Mouse (Mus musculus): ENCODE measurements around the gene Lsm7.
A peak's percentile ranks its signal among the peaks of the same experiment; 100 is the strongest.
"Not testable (repeated sequence)": the region's sequence is repeated elsewhere in the genome, so short reads cannot be mapped to it uniquely, and the experiment has no call there.

The Lsm7 gene

GRCm38 (mm10) chr10:80836949-80837379, 18.0 kb downstream of the Lsm7 start:
- no peak for DNase-seq (ENCODE audit: low spot score in 2 of 2)

GRCm38 (mm10) chr10:80835617-80836016, 19.4 kb downstream of the Lsm7 start:
- DNase-seq (ENCODE audit: low spot score in 2 of 2), result no peak

GRCm38 (mm10) chr10:80832818-80833217, 22.2 kb downstream of the Lsm7 start:
- no peak for DNase-seq (ENCODE audit: low spot score in 2 of 2)

DNA sequence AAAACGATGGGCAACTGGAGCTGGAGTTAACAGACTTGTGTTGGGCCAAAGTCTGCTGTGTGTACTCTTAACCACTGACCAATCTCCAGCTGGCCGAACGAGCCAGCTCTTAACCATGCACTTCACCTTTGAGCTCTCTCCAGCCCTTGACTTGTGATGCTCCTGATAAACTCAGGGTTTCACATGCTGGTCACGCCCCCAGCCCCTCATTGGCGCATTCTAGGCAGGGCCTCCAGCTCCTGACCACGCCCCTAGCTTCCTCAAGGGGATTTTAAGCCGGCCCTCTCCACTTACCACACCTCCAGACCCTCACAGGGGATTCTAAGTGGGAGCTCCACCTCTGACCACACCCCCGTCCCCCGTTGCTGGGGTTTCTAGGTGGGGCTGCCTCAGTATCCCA, 23.9 kb downstream of the Lsm7 start:
- no peak for DNase-seq (ENCODE audit: low spot score in 2 of 2)

DNA sequence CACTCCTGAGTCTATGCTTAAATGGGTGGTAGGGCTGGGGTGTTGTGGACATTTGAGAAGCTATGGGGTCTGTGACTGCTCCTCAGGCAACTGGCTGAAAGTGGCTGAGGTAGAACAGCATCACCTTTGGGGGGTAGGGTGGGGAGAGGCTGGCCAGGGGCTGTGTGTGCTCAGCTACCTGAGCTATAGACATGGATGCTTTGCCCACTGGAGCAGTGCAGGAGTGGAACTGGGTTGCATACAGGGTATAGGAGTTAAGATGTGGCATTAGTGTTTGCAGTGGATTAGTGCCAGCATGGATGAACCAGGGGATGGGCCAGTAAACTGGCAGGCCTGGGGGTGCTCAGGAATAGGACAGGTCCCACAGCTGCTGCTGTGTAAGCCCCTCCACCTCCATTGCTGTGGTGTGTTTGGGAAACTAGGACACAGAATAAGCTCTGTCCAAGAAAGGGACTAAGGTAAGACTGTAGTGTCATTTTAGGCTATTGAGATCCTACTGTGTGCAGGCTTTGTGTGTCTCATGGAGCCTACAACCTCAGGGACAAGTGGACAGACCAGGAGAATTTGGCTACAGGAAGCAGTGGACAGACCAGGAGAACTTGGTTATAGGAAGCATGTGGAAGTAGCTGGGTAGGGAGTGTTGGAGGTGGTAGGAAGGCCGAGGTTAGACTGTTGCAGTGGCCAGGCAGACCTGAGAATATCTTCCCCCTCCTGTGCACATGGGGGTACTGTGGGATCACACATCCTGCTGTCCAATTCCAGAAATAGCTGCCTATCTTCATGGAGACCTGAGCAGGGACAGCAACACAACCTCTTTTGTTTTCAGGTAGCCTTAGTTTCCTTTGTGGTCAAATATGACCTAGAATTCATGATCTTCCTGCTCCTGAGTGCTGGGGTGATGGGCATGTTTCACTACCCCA, 25.4 kb downstream of the Lsm7 start:
- no peak for DNase-seq (ENCODE audit: low spot score in 2 of 2)

DNA sequence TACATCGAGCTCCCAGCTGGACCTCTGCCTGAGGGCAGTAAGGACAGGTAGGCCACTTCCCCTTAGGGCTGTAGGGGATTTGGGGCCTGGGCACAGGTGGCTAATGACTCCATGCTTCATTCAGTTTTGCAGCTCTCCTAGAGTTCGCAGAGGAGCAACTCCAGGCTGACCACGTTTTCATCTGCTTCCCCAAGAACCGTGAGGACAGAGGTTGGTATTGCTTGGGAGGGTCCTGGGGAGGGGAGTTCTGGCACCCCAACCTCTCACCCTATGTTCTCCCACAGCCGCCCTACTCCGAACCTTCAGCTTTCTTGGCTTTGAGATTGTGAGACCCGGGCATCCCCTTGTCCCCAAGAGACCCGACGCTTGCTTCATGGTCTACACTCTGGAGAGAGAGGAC, 26.4 kb downstream of the Lsm7 start:
- not testable (repeated sequence) for DNase-seq (ENCODE audit: low spot score in 2 of 2)

GRCm38 (mm10) chr10:80827870-80828420, 27.1 kb downstream of the Lsm7 start:
- no peak for DNase-seq (ENCODE audit: low spot score in 2 of 2)

DNA sequence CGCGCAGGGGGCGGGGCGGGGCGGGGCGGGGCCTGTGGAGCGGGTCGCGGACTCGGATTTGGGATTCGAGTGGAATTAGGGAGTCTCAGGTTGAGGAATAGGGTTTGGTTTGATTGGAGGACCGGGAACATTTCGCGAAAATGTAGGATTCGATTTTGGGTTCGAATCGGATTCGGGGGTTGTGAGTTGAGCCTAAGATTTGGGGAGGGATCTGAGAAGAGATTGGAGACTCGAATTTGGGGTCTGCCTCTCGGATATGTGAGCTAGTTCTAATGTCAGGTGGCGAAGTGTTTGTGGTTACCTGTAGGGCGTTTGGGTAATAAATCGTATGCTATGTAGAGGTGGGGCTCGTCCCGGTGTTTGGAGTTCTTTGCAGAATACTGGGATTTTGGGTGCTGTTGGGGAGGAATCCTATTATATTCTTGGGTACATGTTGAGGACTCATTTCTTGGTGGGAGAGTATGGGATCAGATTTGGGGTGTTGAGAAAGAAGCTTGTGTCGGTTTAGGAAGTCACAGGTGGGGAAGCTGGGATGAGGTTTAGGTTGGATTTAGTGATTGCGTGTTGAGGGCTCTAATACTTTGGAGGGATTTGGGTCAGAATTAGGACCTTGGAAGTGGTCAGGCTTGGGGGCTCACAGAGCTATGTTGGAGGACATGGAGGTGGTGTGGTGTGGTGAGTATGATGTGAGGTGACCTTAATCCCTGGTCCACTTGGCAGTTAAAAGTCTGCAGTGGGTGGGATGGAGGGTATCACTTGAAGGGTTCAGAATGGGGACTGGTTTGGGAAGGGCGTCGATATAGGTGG, 27.7 kb downstream of the Lsm7 start:
- DNase-seq (ENCODE audit: low spot score in 2 of 2), result no peak

GRCm38 (mm10) chr10:80826151-80827062, 28.6 kb downstream of the Lsm7 start, which contains the start of gene Oaz1:
Gene Oaz1, plus strand, starts transcription at chr10:80826656.
- peak; percentile 97 to 98 for DNase-seq (ENCODE audit: low spot score in 2 of 2)

DNA sequence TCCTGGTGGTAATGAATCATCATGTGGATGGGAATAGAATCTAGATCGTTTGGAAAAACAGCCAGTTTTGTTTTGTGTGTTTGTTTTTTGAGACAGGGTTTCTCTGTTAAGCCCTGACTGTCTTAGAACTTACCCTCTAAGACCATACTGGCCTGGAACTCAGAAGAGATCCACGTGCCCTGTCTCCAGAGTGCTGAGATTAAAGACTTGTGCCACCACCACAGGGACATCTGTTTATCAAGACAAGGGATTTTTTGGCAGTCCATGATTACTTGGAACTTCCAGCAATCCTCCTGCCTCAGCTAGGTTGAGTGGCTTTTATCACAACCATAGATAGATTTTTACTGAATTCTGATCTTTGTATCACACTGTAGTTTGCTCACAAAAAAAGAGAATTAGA, 30.2 kb downstream of the Lsm7 start:
- no peak for DNase-seq (ENCODE audit: low spot score in 2 of 2)

- no peak for DNase-seq (ENCODE audit: low spot score in 2 of 2)
These were observed 31.0 kb downstream of the Lsm7 start for GRCm38 (mm10) chr10:80823847-80824643.

- DNase-seq (ENCODE audit: low spot score in 2 of 2), result no peak
These were observed 31.7 kb downstream of the Lsm7 start for GRCm38 (mm10) chr10:80823316-80823715.

- no peak for DNase-seq (ENCODE audit: low spot score in 2 of 2)
These were observed 32.5 kb downstream of the Lsm7 start for GRCm38 (mm10) chr10:80822528-80822927.

DNA sequence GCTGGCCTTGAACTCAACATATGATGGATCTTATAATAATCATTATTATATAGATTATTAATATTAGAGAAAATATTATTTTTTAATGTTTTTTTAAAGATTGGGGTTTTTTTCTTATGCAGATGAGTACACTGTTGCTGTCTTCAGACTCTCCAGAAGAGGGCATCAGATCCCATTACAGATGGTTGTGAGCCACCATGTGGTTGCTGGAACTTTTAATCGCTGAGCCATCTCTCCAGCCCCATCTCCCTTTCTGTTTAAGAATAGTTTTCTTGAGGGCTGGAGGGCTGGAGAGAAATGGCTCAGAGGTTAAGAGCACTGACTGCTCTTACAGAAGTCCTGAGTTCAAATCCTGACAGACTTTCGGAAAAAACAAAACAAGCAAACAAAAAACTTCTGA, 33.0 kb downstream of the Lsm7 start:
- DNase-seq (ENCODE audit: low spot score in 2 of 2), result no peak

- DNase-seq (ENCODE audit: low spot score in 2 of 2), result no peak
These were observed 35.6 kb downstream of the Lsm7 start for GRCm38 (mm10) chr10:80819406-80819805.

DNA sequence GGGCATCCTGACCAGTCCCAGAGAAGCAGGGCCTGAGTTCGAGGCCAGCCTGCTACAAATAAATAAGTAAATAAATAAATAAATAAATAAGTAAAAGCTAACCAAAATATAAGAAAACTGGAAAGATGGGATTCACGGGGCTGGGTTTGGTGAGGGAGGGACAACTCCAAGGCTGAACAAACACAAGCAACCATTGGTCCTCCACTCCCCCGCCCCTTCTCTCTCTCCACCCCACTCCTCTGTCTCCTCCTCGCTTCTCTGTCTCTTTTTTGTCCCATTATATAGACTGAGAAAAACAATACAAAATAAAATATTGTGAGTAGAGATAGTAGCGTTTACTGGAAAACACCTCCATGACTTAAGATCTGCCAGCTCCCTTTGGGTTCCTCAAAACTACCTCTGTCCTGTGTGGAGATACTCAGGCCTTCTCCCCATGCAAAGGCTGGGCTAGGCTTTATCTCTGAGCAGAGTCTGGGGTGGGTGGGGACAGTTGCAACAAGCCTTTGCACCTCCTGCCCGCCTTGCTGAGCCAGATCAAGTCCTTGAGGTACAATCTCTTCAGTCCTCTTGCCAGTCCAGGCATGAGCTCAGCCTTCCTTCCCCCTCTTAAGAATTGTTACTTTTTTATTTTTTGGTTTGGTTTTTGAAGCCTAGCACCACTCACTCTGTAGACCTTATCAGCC, 36.3 kb downstream of the Lsm7 start:
- DNase-seq (ENCODE audit: low spot score in 2 of 2), result no peak

GRCm38 (mm10) chr10:80817955-80818354, 37.1 kb downstream of the Lsm7 start:
- DNase-seq (ENCODE audit: low spot score in 2 of 2), result not testable (repeated sequence)

GRCm38 (mm10) chr10:80817164-80817563, 37.8 kb downstream of the Lsm7 start:
- no peak for DNase-seq (ENCODE audit: low spot score in 2 of 2)

DNA sequence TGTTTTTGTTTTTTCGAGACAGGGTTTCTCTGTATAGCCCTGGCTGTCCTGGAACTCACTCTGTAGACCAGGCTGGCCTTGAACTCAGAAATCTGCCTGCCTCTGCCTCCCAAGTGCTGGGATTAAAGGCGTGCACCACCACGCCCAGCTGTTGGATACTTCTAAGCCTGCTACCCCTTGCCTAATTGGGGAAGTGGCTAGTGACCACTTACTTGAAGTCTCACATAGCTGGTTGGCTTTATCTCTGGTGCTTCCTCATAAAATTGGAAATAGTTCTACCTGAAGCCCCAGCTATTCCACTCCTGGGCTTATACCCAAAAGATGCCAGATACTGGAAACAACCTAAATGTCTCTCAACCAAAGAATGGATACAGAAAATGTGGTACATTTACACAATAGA, 38.7 kb downstream of the Lsm7 start:
- DNase-seq (ENCODE audit: low spot score in 2 of 2), result not testable (repeated sequence)

GRCm38 (mm10) chr10:80814800-80815199, 40.2 kb downstream of the Lsm7 start:
- no peak for DNase-seq (ENCODE audit: low spot score in 2 of 2)

Data from frontal cortex, postnatal 25 days (tissue).